Mouse (Mus musculus): ENCODE data around the gene Tbxas1.

GRCm38 (mm10) chr6:38840380-38840779 is 34.8 kb upstream of the Tbxas1 start:
- TF ChIP-seq POLR2A (IDR thresholded peaks at IDR 0.05; ENCODE audit: borderline replicate concordance, insufficient read depth, low read length) (no peak), CTCF (IDR thresholded peaks at IDR 0.05; ENCODE audit: borderline replicate concordance, insufficient read depth, low read depth, low read length) (no peak)

Measured in cerebellum, adult 2 months (tissue).